Mouse (Mus musculus): ENCODE results near the gene Akap8l.

DNA sequence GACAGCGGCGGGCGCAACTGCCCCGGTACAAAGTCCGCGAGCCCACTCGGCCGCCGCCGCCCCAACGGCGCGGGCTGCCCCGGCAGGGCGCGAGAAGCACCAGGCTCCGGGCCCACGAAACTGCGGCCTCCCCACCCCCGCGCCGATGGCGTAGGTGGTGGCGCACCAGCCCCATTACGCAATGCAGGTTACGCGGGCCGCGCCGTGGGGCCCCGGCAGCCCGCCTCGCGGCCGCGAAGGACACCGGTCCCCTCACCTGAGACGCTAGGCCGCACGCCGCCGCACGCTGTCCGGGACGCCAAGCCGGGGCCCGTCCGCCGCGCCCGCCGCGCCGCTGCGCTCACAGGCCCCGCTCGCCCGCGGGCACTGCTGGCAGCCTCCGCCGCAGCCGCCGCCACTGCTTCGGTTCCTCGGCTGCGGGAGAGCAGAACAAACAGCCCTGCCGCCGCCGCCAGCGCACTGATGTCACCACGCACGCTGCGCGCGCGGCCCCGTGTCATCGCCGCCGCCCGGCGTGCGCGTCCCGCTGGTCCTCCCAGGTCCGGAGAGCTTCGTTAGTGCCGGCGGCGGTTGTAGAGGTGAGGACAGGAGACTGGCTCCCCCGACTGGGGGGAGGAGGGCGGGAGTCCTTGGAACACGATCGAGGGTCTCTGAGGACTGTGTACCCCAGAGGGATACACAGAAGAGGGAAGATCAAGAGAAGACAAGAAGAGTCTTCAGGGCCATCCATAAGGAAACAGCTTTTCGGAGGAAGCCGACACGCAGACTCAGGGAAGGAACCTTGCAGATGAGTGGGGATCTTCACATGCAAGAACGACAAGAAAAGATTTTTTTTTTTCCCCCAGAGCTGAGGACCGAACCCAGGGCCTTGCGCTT is 65.9 kb downstream of the Akap8l start, which contains the start of gene Brd4:
- TF ChIP-seq CTCF (IDR thresholded peaks at IDR 0.05; ENCODE audit: control insufficient read depth, insufficient read depth, low read length) (no peak), POLR2A (IDR thresholded peaks at IDR 0.05; ENCODE audit: borderline replicate concordance, control insufficient read depth, low read depth, low read length) (peak; percentile 87; the same call in 1 of the 2 replicates)

Data from bone marrow, adult 2 months (tissue).